27 mouse cellular contexts compared by ENCODE assay signal in the genomic region with DNA sequence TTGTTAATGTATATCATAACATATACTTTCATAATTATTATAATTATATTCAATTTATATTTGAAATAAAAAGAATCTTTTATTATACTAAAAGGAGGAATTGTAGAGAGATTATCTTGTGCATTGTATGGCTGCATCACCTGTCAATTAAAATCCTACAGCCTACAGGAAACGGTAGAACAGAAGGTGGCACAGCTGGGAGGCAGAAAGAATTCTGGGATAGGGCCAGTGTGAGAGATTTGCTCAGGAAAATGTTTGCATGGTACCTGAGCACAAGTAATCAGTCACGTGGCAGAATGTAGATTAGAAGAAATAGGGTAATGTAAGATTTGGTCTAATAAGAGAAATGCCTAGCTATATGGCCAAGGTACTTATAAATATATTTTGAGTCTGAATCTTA. TPM values are rescaled to one million over a fixed set of nuclear protein-coding genes. Genes with fewer than 3 reads are reported as not detected.
DNase-seq lines count a peak whose midpoint lies in the region; ATAC-seq and TF ChIP-seq lines count a peak whose summit lies in the region.
"Had no signal": no experiment of that assay in that cellular context is flagged by ENCODE, and none has a peak within 500 bp of the region (broad histone marks: within the 10 kb centered on the region; RNA-seq: fewer than 3 reads in every experiment).

No protein-coding gene starts in this region.

- no peak overlapping the region for H3K27ac ChIP-seq in hindbrain, postnatal 0 days
- no peak overlapping the region for H3K27ac ChIP-seq in hindbrain, embryonic 12.5 days
- H3K27ac ChIP-seq in intestine, postnatal 0 days (ENCODE audit: low read depth, low read length) = no peak overlapping the region
- H3K27ac ChIP-seq: embryonic facial prominence, embryonic 12.5 days; embryonic facial prominence, embryonic 15.5 days; forebrain, embryonic 15.5 days; heart, adult 2 months; heart, embryonic 10.5 days; heart, embryonic 13.5 days; hindbrain, embryonic 15.5 days; intestine, embryonic 15.5 days had no signal

- H3K27me3 ChIP-seq in hindbrain, postnatal 0 days (ENCODE audit: insufficient read depth, low read length) = no peaks in the 10 kb centered on the region
- no peaks in the 10 kb centered on the region for H3K27me3 ChIP-seq in hindbrain, embryonic 12.5 days
- no peaks in the 10 kb centered on the region for H3K27me3 ChIP-seq in intestine, postnatal 0 days (replicated peaks; ENCODE audit: control insufficient read depth, insufficient read depth, low read length)
- H3K27me3 ChIP-seq: embryonic facial prominence, embryonic 12.5 days; embryonic facial prominence, embryonic 15.5 days; forebrain, embryonic 15.5 days; heart, embryonic 13.5 days; hindbrain, embryonic 15.5 days; intestine, embryonic 15.5 days had no signal

- TF ChIP-seq CTCF in hindbrain, postnatal 0 days (IDR thresholded peaks at IDR 0.05; ENCODE audit: low read depth) = no peak
- TF ChIP-seq CTCF in intestine, postnatal 0 days (IDR thresholded peaks at IDR 0.05; ENCODE audit: low read depth) = no peak

- DNase-seq in cerebellum, adult 9-10 months = peak; percentile 48
- DNase-seq in hindbrain, postnatal 0 days (ENCODE audit: low spot score) = peak; percentile 23
- peak; percentile 77 to 78 for DNase-seq in cerebellum, postnatal 14 days
- DNase-seq: adrenal gland, adult 8-10 months; adrenal gland, postnatal 25 days; gastrocnemius, postnatal 10 days; gastrocnemius, postnatal 36 days; heart, adult 2 months; heart, postnatal 14 days; heart, postnatal 4 days; kidney, adult 18-20 months; kidney, adult 9 months had no signal

- WGBS in hindbrain, postnatal 0 days = 37% methylated on average over 2 of the region's 2 CpGs
- 54% methylated on average over 2 of the region's 2 CpGs for WGBS in hindbrain, embryonic 12.5 days
- WGBS in intestine, postnatal 0 days = 51% methylated on average over 2 of the region's 2 CpGs

- H3K4me2 ChIP-seq in hindbrain, postnatal 0 days (ENCODE audit: low read depth, low read length) = no peak overlapping the region
- no peak overlapping the region for H3K4me2 ChIP-seq in hindbrain, embryonic 12.5 days (replicated peaks)
- H3K4me2 ChIP-seq in intestine, postnatal 0 days (replicated peaks; ENCODE audit: low read depth) = no peak overlapping the region
- H3K4me2 ChIP-seq: embryonic facial prominence, embryonic 12.5 days; embryonic facial prominence, embryonic 15.5 days; forebrain, embryonic 15.5 days; heart, embryonic 13.5 days; hindbrain, embryonic 15.5 days; intestine, embryonic 15.5 days had no signal

- no peak overlapping the region for H3K4me3 ChIP-seq in hindbrain, postnatal 0 days (ENCODE audit: low read length)
- H3K4me3 ChIP-seq in hindbrain, embryonic 12.5 days = no peak overlapping the region
- no peak overlapping the region for H3K4me3 ChIP-seq in intestine, postnatal 0 days (ENCODE audit: low read depth, low read length)
- H3K4me3 ChIP-seq: embryonic facial prominence, embryonic 12.5 days; embryonic facial prominence, embryonic 15.5 days; forebrain, embryonic 15.5 days; heart, adult 2 months; heart, embryonic 10.5 days; heart, embryonic 13.5 days; hindbrain, embryonic 15.5 days; intestine, embryonic 15.5 days had no signal

- H3K36me3 ChIP-seq in hindbrain, postnatal 0 days (ENCODE audit: insufficient read depth, low read length) = no peaks in the 10 kb centered on the region
- H3K36me3 ChIP-seq in hindbrain, embryonic 12.5 days = no peaks in the 10 kb centered on the region
- no peaks in the 10 kb centered on the region for H3K36me3 ChIP-seq in intestine, postnatal 0 days (ENCODE audit: control insufficient read depth, insufficient read depth)
- H3K36me3 ChIP-seq: embryonic facial prominence, embryonic 12.5 days; forebrain, embryonic 15.5 days; hindbrain, embryonic 15.5 days; intestine, embryonic 15.5 days had no signal

- no peaks in the 10 kb centered on the region for H3K4me1 ChIP-seq in hindbrain, postnatal 0 days (ENCODE audit: insufficient read depth, low read length)
- no peaks in the 10 kb centered on the region for H3K4me1 ChIP-seq in hindbrain, embryonic 12.5 days
- H3K4me1 ChIP-seq in intestine, postnatal 0 days (replicated peaks; ENCODE audit: control insufficient read depth, insufficient read depth, low read length) = no peaks in the 10 kb centered on the region
- H3K4me1 ChIP-seq: embryonic facial prominence, embryonic 12.5 days; embryonic facial prominence, embryonic 15.5 days; forebrain, embryonic 15.5 days; heart, embryonic 10.5 days; heart, embryonic 13.5 days; hindbrain, embryonic 15.5 days; intestine, embryonic 15.5 days had no signal

- ATAC-seq in cerebellum, adult (ENCODE audit: insufficient number of reproducible peaks, low FRiP score, low TSS enrichment) = no peak
- no peak for ATAC-seq in hindbrain, postnatal 0 days
- no peak for ATAC-seq in hindbrain, embryonic 12.5 days (ENCODE audit: low FRiP score)
- ATAC-seq in intestine, postnatal 0 days = no peak
- ATAC-seq in megakaryocyte progenitor cell, adult 5-6 weeks (replicated peaks; ENCODE audit: poor library complexity) = no peak
- ATAC-seq: CD4-positive, CD25-positive, alpha-beta regulatory T cell, adult 4 months; forebrain, embryonic 15.5 days; intestine, embryonic 15.5 days had no signal

- no peaks in the 10 kb centered on the region for H3K9me3 ChIP-seq in hindbrain, postnatal 0 days (ENCODE audit: low read length)
- H3K9me3 ChIP-seq in hindbrain, embryonic 12.5 days (replicated peaks) = no peaks in the 10 kb centered on the region
- no peaks in the 10 kb centered on the region for H3K9me3 ChIP-seq in intestine, postnatal 0 days (ENCODE audit: control insufficient read depth)
- H3K9me3 ChIP-seq: embryonic facial prominence, embryonic 12.5 days; embryonic facial prominence, embryonic 15.5 days; forebrain, embryonic 15.5 days; heart, embryonic 10.5 days; heart, embryonic 13.5 days; hindbrain, embryonic 15.5 days; intestine, embryonic 15.5 days had no signal

- H3K9ac ChIP-seq in hindbrain, postnatal 0 days (replicated peaks; ENCODE audit: low read length) = no peak overlapping the region
- no peak overlapping the region for H3K9ac ChIP-seq in hindbrain, embryonic 12.5 days
- no peak overlapping the region for H3K9ac ChIP-seq in intestine, postnatal 0 days (ENCODE audit: low read depth, low read length)
- H3K9ac ChIP-seq: embryonic facial prominence, embryonic 12.5 days; embryonic facial prominence, embryonic 15.5 days; forebrain, embryonic 15.5 days; heart, embryonic 13.5 days; hindbrain, embryonic 15.5 days; intestine, embryonic 15.5 days had no signal

RNA-seq across cellular contexts. Expression of gene Gm1673, which starts 8.5 kb away (rescaled TPM):
- 626 and 692 TPM in 2 replicates for total RNA-seq in hindbrain, postnatal 0 days (2014; rRNA removed)
- polyA plus RNA-seq in hindbrain, postnatal 0 days (2015; fragmentation: Nextera tagmentation; extraction: Ambion mirVana) = 695 and 703 TPM in 2 replicates
- polyA plus RNA-seq in hindbrain, embryonic 12.5 days (2016; fragmentation: Nextera tagmentation; extraction: Ambion mirVana) = 377 and 404 TPM in 2 replicates
- polyA plus RNA-seq in intestine, postnatal 0 days (2015; fragmentation: Nextera tagmentation; extraction: Ambion mirVana) = 26.0 and 26.7 TPM in 2 replicates
- total RNA-seq in megakaryocyte progenitor cell, adult 5-6 weeks (2015) = 0.79 and 1.1 TPM in 2 replicates
- 1.1 and 3.7 TPM in 2 replicates for total RNA-seq in megakaryocyte progenitor cell, adult 5-6 weeks (2017)
- total RNA-seq: gastrocnemius, adult 18-20 months; gastrocnemius, postnatal 36 days; MEL had no signal
- polyA plus RNA-seq: CD4-positive, CD25-positive, alpha-beta regulatory T cell, adult 4 months had no signal

RNA-seq across cellular contexts. Expression of gene Nat8l, which starts 21.0 kb away (rescaled TPM):
- total RNA-seq in hindbrain, postnatal 0 days (2014; rRNA removed) = 50.3 and 50.9 TPM in 2 replicates
- polyA plus RNA-seq in hindbrain, postnatal 0 days (2015; fragmentation: Nextera tagmentation; extraction: Ambion mirVana) = 6.0 and 6.4 TPM in 2 replicates
- polyA plus RNA-seq in hindbrain, embryonic 12.5 days (2016; fragmentation: Nextera tagmentation; extraction: Ambion mirVana) = 2.8 and 3.1 TPM in 2 replicates
- 0.10 TPM in 2 replicates for polyA plus RNA-seq in intestine, postnatal 0 days (2015; fragmentation: Nextera tagmentation; extraction: Ambion mirVana)
- total RNA-seq in megakaryocyte progenitor cell, adult 5-6 weeks (2015) = 1.7 and 1.8 TPM in 2 replicates
- 2.2 TPM in 2 replicates for total RNA-seq in megakaryocyte progenitor cell, adult 5-6 weeks (2017)
- total RNA-seq: MEL had no signal
- polyA plus RNA-seq: C2C12; CD4-positive, CD25-positive, alpha-beta regulatory T cell, adult 4 months had no signal

RNA-seq across cellular contexts. Expression of gene Nelfa, which starts 38.5 kb away (rescaled TPM):
- 31.2 and 36.2 TPM in 2 replicates for total RNA-seq in hindbrain, postnatal 0 days (2014; rRNA removed)
- 29.4 and 29.6 TPM in 2 replicates for polyA plus RNA-seq in hindbrain, postnatal 0 days (2015; fragmentation: Nextera tagmentation; extraction: Ambion mirVana)
- polyA plus RNA-seq in hindbrain, embryonic 12.5 days (2016; fragmentation: Nextera tagmentation; extraction: Ambion mirVana) = 56.5 and 58.8 TPM in 2 replicates
- polyA plus RNA-seq in intestine, postnatal 0 days (2015; fragmentation: Nextera tagmentation; extraction: Ambion mirVana) = 18.2 and 19.1 TPM in 2 replicates
- total RNA-seq in megakaryocyte progenitor cell, adult 5-6 weeks (2015) = 31.1 and 33.7 TPM in 2 replicates
- total RNA-seq in megakaryocyte progenitor cell, adult 5-6 weeks (2017) = 34.5 and 37.7 TPM in 2 replicates

Comparison
In these comparisons a context has a peak if more than half of its experiments do, and no peak if none do; other contexts are left out.
1. DNase-seq: peak in every context shown above with its lines; median percentile 78 in cerebellum, postnatal 14 days; 48 in cerebellum, adult 9-10 months; 23 in hindbrain, postnatal 0 days.
2. RNA of gene Gm1673, which starts 8.5 kb away (polyA plus RNA-seq): 695 to 703 TPM in hindbrain, postnatal 0 days and 377 to 404 TPM in hindbrain, embryonic 12.5 days; 26.0 to 26.7 TPM in intestine, postnatal 0 days; every median in the first group is over 10 times any median in the second.